Mouse (Mus musculus) thymus, adult 2 months (tissue): ENCODE results near the gene Caps2.
"Not testable (repeated sequence)": the region's sequence is repeated elsewhere in the genome, so short reads cannot be mapped to it uniquely, and the experiment has no call there.

Experiments used
- CTCF ChIP-seq: fragments of 200-500 bp; IDR thresholded peaks from 2 replicates; pipeline ENCODE4 v1.5.1; 2012; ENCODE audit warnings: mild to moderate bottlenecking, control low read depth, low read length, moderate library complexity, borderline replicate concordance; ENCODE audit not compliant: control insufficient read depth, poor library complexity, insufficient read depth; ENCODE audit errors: extremely low read depth
- POLR2A ChIP-seq: fragments of 200-500 bp; IDR thresholded peaks from 2 replicates; pipeline ENCODE4 v1.6.1; 2012; ENCODE audit warnings: mild to moderate bottlenecking, low read length, control low read depth, moderate library complexity; ENCODE audit not compliant: control insufficient read depth, poor library complexity, insufficient read depth; ENCODE audit errors: extremely low read depth

DNA sequence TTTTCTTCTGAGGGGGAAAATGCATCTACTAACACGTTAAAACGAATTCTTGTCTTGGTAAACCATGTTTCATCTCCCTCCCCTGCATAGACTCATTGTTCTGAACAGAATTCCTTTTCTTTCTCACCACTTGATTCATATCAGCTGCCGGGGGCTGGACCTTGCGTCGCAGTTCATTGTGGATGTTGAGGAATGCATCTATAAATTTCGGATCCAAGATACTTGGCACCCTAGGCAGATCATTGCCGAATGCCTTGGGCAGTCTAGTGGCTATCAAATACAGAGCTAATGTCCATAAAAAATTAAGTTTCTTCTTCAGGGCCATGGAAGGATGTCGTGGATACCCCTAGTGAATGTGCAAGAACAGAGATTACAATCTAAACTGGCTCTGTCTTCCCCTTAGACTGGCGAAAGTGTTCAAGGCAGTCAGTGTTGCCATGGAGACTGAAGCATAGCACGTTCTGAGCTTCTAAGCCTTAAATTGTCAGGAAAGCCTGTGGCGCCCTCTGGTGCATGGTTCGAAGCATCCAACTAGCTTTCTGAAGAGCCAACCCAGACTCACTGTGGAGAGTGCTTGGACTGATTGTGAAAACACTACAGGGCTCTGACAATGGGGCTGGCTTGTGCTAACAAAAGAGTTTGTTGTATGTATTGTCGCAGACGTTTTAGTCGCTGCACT is 3.4 kb upstream of the Caps2 start, which contains the start of gene Glipr1l3:
- TF ChIP-seq POLR2A, CTCF: not testable (repeated sequence)
